Mouse (Mus musculus): ENCODE results near the gene Lsm7. TPM values are rescaled to one million over a fixed set of nuclear protein-coding genes. Genes with fewer than 3 reads are reported as not detected.

Gene Lsm7
- total and polyA plus RNA-seq, 3 experiments = 198 to 411 (median 374) TPM

DNA sequence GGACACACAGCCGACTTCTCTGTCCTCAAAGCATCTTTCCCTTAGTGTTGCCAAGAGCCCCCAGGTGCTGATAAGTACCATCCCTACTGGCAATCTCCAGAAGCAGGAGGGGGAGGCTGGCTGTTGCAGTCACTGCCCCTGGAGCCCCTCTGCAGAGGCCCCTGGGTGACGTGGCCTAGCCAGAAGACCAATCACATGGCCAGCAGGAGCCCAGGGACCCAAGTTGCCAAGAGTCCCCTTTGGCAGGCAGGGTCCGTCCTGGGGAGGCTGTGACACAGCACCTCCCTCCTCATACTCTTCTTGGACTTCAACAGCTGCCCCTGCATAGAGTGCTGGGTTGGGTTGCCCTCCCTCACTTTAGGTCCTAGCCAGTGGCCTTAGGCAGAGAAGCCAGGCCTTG is 52.0 kb downstream of the Lsm7 start:
- Histone ChIP-seq H3K27me3 (replicated peaks) (no peaks in the 10 kb centered on the region), H3K27ac (ENCODE audit: insufficient read depth, low read depth) (no peak overlapping the region), H3K9ac (ENCODE audit: insufficient read depth, low read depth) (no peak overlapping the region), H3K9me3 (replicated peaks; ENCODE audit: low read length) (peaks cover 5% of the 10 kb centered on the region), H3K4me3 (replicated peaks in 1 of 3; ENCODE audit: low read depth in 2 of 3, low read length in 2 of 3, poor library complexity in 1 of 3) (no peak overlapping the region), H3K4me1 (ENCODE audit: control insufficient read depth in 1 of 2, insufficient read depth in 2 of 2) (peaks cover 6 to 17% of the 10 kb centered on the region in 2 experiments), H3K79me2 (replicated peaks; ENCODE audit: control insufficient read depth, extremely low read depth, insufficient read depth, poor library complexity, severe bottlenecking) (peaks cover 30% of the 10 kb centered on the region), H3K36me3 (replicated peaks in 1 of 2; ENCODE audit: control insufficient read depth in 1 of 2, insufficient read depth in 1 of 2, low read length in 1 of 2) (peaks cover 61 to 79% of the 10 kb centered on the region in 2 experiments), H3K4me2 (ENCODE audit: insufficient read depth, low read depth, poor library complexity, severe bottlenecking) (no peak overlapping the region)
- no peak for TF ChIP-seq ZC3H11A (IDR thresholded peaks at IDR 0.05; ENCODE audit: low read depth, low read length)
- in situ Hi-C loops (cut with MboI; ENCODE audit: low pct_ligation_motif_present, low pct_unique_long_range_greater_than_20kb, low sequenced_read_pairs) (loop anchor here (10.0 kb wide), 1 partner anchor 192 kb away; no protein-coding TSS in a partner anchor), dilution Hi-C loops (cut with MboI; ENCODE audit: extremely low pct_ligation_motif_present, extremely low pct_unique_long_range_greater_than_20kb, low sequenced_read_pairs) (no loop called here)
- no peak for DNase-seq (ENCODE audit: extremely low read depth)

Other genes starting within 250 kb of the Lsm7 start
Only the 20 nearest of the 25 such genes appear.
- 19.3 and 26.2 TPM in 2 replicates for gene Btbd2, start 198.1 kb downstream of the Lsm7 start, total RNA-seq (2012; rRNA removed)
- 10.0 and 11.1 TPM in 2 replicates for gene Btbd2, start 198.1 kb downstream of the Lsm7 start, total RNA-seq (2014; rRNA removed)
- 18.8 and 19.4 TPM in 2 replicates for gene Btbd2, start 198.1 kb downstream of the Lsm7 start, polyA plus RNA-seq (2012; ENCODE audit: insufficient read length, low read depth)
- 91.5 and 110 TPM in 2 replicates for gene Mknk2, start 177.1 kb downstream of the Lsm7 start, total RNA-seq (2012; rRNA removed)
- 121 and 138 TPM in 2 replicates for gene Mknk2, start 177.1 kb downstream of the Lsm7 start, total RNA-seq (2014; rRNA removed)
- gene Mknk2, start 177.1 kb downstream of the Lsm7 start, polyA plus RNA-seq (2012; ENCODE audit: insufficient read length, low read depth) = 175 and 199 TPM in 2 replicates
- gene Mob3a, start 153.2 kb downstream of the Lsm7 start, total RNA-seq (2012; rRNA removed) = 56.9 and 71.7 TPM in 2 replicates
- gene Mob3a, start 153.2 kb downstream of the Lsm7 start, total RNA-seq (2014; rRNA removed) = 65.2 and 71.4 TPM in 2 replicates
- gene Mob3a, start 153.2 kb downstream of the Lsm7 start, polyA plus RNA-seq (2012; ENCODE audit: insufficient read length, low read depth) = 75.0 and 84.2 TPM in 2 replicates
- gene Izumo4, start 153.0 kb downstream of the Lsm7 start, total RNA-seq (2012; rRNA removed) = 8.1 and 9.6 TPM in 2 replicates
- gene Izumo4, start 153.0 kb downstream of the Lsm7 start, total RNA-seq (2014; rRNA removed) = 2.7 and 4.3 TPM in 2 replicates
- gene Izumo4, start 153.0 kb downstream of the Lsm7 start, polyA plus RNA-seq (2012; ENCODE audit: insufficient read length, low read depth) = 5.9 TPM in 2 replicates
- gene Ap3d1, start 112.9 kb downstream of the Lsm7 start, total RNA-seq (2012; rRNA removed) = 48.1 and 49.4 TPM in 2 replicates
- gene Ap3d1, start 112.9 kb downstream of the Lsm7 start, total RNA-seq (2014; rRNA removed) = 24.2 and 28.4 TPM in 2 replicates
- gene Ap3d1, start 112.9 kb downstream of the Lsm7 start, polyA plus RNA-seq (2012; ENCODE audit: insufficient read length, low read depth) = 46.5 and 57.0 TPM in 2 replicates
- 13.3 and 15.5 TPM in 2 replicates for gene Dot1l, start 100.0 kb downstream of the Lsm7 start, total RNA-seq (2012; rRNA removed)
- gene Dot1l, start 100.0 kb downstream of the Lsm7 start, total RNA-seq (2014; rRNA removed) = 2.7 and 3.3 TPM in 2 replicates
- 30.9 and 43.8 TPM in 2 replicates for gene Dot1l, start 100.0 kb downstream of the Lsm7 start, polyA plus RNA-seq (2012; ENCODE audit: insufficient read length, low read depth)
- gene Sf3a2, start 57.0 kb downstream of the Lsm7 start, total RNA-seq (2012; rRNA removed) = 29.0 and 36.5 TPM in 2 replicates
- gene Sf3a2, start 57.0 kb downstream of the Lsm7 start, total RNA-seq (2014; rRNA removed) = 7.8 and 12.4 TPM in 2 replicates
- gene Sf3a2, start 57.0 kb downstream of the Lsm7 start, polyA plus RNA-seq (2012; ENCODE audit: insufficient read length, low read depth) = 136 and 153 TPM in 2 replicates
- 63.8 and 81.8 TPM in 2 replicates for gene Plekhj1, start 56.6 kb downstream of the Lsm7 start, total RNA-seq (2012; rRNA removed)
- gene Plekhj1, start 56.6 kb downstream of the Lsm7 start, total RNA-seq (2014; rRNA removed) = 51.5 and 63.4 TPM in 2 replicates
- gene Plekhj1, start 56.6 kb downstream of the Lsm7 start, polyA plus RNA-seq (2012; ENCODE audit: insufficient read length, low read depth) = 119 and 123 TPM in 2 replicates
- 0.59 and 0.71 TPM in 2 replicates for gene Amh, start 50.0 kb downstream of the Lsm7 start, total RNA-seq (2012; rRNA removed)
- 0.43 TPM in 1 of 2 replicates, not detected in the other for gene Amh, start 50.0 kb downstream of the Lsm7 start, total RNA-seq (2014; rRNA removed)
- 0.78 and 1.1 TPM in 2 replicates for gene Amh, start 50.0 kb downstream of the Lsm7 start, polyA plus RNA-seq (2012; ENCODE audit: insufficient read length, low read depth)
- 0.34 and 0.72 TPM in 2 replicates for gene Jsrp1, start 41.7 kb downstream of the Lsm7 start, total RNA-seq (2012; rRNA removed)
- 0.30 and 0.35 TPM in 2 replicates for gene Jsrp1, start 41.7 kb downstream of the Lsm7 start, total RNA-seq (2014; rRNA removed)
- 0.95 and 1.1 TPM in 2 replicates for gene Jsrp1, start 41.7 kb downstream of the Lsm7 start, polyA plus RNA-seq (2012; ENCODE audit: insufficient read length, low read depth)
- 899 and 966 TPM in 2 replicates for gene Oaz1, start 28.6 kb downstream of the Lsm7 start, total RNA-seq (2012; rRNA removed)
- gene Oaz1, start 28.6 kb downstream of the Lsm7 start, total RNA-seq (2014; rRNA removed) = 792 and 1,081 TPM in 2 replicates
- 646 and 664 TPM in 2 replicates for gene Oaz1, start 28.6 kb downstream of the Lsm7 start, polyA plus RNA-seq (2012; ENCODE audit: insufficient read length, low read depth)
- 0.08 and 0.21 TPM in 2 replicates for gene Lingo3, start 11.2 kb downstream of the Lsm7 start, total RNA-seq (2012; rRNA removed)
- gene Lingo3, start 11.2 kb downstream of the Lsm7 start, total RNA-seq (2014; rRNA removed) = not detected in 2 replicates
- not detected in 2 replicates for gene Lingo3, start 11.2 kb downstream of the Lsm7 start, polyA plus RNA-seq (2012; ENCODE audit: insufficient read length, low read depth)
- 19.0 and 23.7 TPM in 2 replicates for gene Sppl2b, start 66 bp upstream of the Lsm7 start, total RNA-seq (2012; rRNA removed)
- gene Sppl2b, start 66 bp upstream of the Lsm7 start, total RNA-seq (2014; rRNA removed) = 12.3 and 13.8 TPM in 2 replicates
- 24.1 and 30.0 TPM in 2 replicates for gene Sppl2b, start 66 bp upstream of the Lsm7 start, polyA plus RNA-seq (2012; ENCODE audit: insufficient read length, low read depth)
- 0.04 TPM in 1 of 2 replicates, not detected in the other for gene Tmprss9, start 16.6 kb upstream of the Lsm7 start, total RNA-seq (2012; rRNA removed)
- gene Tmprss9, start 16.6 kb upstream of the Lsm7 start, total RNA-seq (2014; rRNA removed) = not detected in 2 replicates
- 0.07 TPM in 1 of 2 replicates, not detected in the other for gene Tmprss9, start 16.6 kb upstream of the Lsm7 start, polyA plus RNA-seq (2012; ENCODE audit: insufficient read length, low read depth)
- gene Timm13, start 45.8 kb upstream of the Lsm7 start, total RNA-seq (2012; rRNA removed) = 279 and 313 TPM in 2 replicates
- gene Timm13, start 45.8 kb upstream of the Lsm7 start, total RNA-seq (2014; rRNA removed) = 137 and 139 TPM in 2 replicates
- gene Timm13, start 45.8 kb upstream of the Lsm7 start, polyA plus RNA-seq (2012; ENCODE audit: insufficient read length, low read depth) = 292 and 344 TPM in 2 replicates
- 23.6 and 25.8 TPM in 2 replicates for gene Lmnb2, start 63.0 kb upstream of the Lsm7 start, total RNA-seq (2012; rRNA removed)
- gene Lmnb2, start 63.0 kb upstream of the Lsm7 start, total RNA-seq (2014; rRNA removed) = 22.2 and 23.7 TPM in 2 replicates
- gene Lmnb2, start 63.0 kb upstream of the Lsm7 start, polyA plus RNA-seq (2012; ENCODE audit: insufficient read length, low read depth) = 20.7 and 23.6 TPM in 2 replicates
- gene Gadd45b, start 74.9 kb upstream of the Lsm7 start, total RNA-seq (2012; rRNA removed) = 36.2 and 52.5 TPM in 2 replicates
- gene Gadd45b, start 74.9 kb upstream of the Lsm7 start, total RNA-seq (2014; rRNA removed) = 19.3 and 24.4 TPM in 2 replicates
- gene Gadd45b, start 74.9 kb upstream of the Lsm7 start, polyA plus RNA-seq (2012; ENCODE audit: insufficient read length, low read depth) = 14.9 and 16.4 TPM in 2 replicates
- 0.46 and 0.47 TPM in 2 replicates for gene Gng7, start 159.7 kb upstream of the Lsm7 start, total RNA-seq (2012; rRNA removed)
- gene Gng7, start 159.7 kb upstream of the Lsm7 start, total RNA-seq (2014; rRNA removed) = not detected in 2 replicates
- gene Gng7, start 159.7 kb upstream of the Lsm7 start, polyA plus RNA-seq (2012; ENCODE audit: insufficient read length, low read depth) = 0.24 and 0.68 TPM in 2 replicates
- not detected in 2 replicates for gene Diras1, start 170.5 kb upstream of the Lsm7 start, total RNA-seq (2012; rRNA removed)
- gene Diras1, start 170.5 kb upstream of the Lsm7 start, total RNA-seq (2014; rRNA removed) = not detected in 2 replicates
- gene Diras1, start 170.5 kb upstream of the Lsm7 start, polyA plus RNA-seq (2012; ENCODE audit: insufficient read length, low read depth) = not detected in 2 replicates
- 6.3 and 7.2 TPM in 2 replicates for gene Slc39a3, start 182.2 kb upstream of the Lsm7 start, total RNA-seq (2012; rRNA removed)
- 3.5 and 3.9 TPM in 2 replicates for gene Slc39a3, start 182.2 kb upstream of the Lsm7 start, total RNA-seq (2014; rRNA removed)
- gene Slc39a3, start 182.2 kb upstream of the Lsm7 start, polyA plus RNA-seq (2012; ENCODE audit: insufficient read length, low read depth) = 4.2 and 4.3 TPM in 2 replicates

Data from CH12.LX (cell line).